Mouse (Mus musculus) stomach, adult 2 months (tissue): Measurements from ENCODE around the gene Fign. TPM values are rescaled to one million over a fixed set of nuclear protein-coding genes. Genes with fewer than 3 reads are reported as not detected.

Source experiments
- polyA plus RNA-seq: library from polyadenylated mRNA; depleted of rRNA; stranded (reverse); fragments of >200 nt; gene quantifications from 2 replicates; pipeline ENCODE4 v1.2.3, GENCODE M21; 2012; rRNA removed

Fign gene
- polyA plus RNA-seq = 0.10 and 0.43 TPM in 2 replicates

DNA sequence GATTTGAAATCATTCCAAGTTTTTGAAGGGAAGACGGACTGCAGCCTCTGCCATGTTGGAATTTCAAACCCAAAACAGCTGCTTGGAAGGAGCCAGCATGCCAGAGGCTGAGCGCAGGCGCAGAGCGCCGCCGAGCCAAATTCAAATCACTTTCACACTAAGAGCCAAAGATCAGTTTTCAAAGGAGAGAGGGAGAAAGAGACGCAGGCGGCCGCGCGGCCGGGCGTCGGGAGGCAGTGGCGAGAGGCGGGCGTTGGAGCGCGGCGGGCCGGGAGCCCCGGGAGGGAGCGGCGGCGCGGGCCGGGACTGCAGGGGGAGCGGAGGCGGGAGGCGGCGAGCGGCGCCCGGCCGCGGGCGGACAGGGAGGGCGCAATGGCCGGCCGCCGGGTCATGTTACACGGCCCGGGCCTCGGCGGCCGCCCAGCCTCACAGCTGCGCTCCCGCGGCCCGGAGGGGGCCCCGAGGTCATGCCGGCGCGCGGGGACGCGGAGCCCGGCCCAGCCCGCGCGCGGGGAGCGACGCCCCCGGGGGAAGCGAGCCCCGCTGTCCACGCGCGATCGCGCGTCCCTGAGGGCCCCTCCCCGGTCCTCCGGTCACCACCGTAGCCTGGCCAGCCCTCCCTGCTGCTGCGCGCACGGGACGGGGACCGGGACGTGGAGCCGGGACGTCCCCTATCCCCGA is at the start of gene Fign:
Fign (minus strand) TSS at position 102 of the 681 bp plus-strand sequence.

